Mouse (Mus musculus): Measurements from ENCODE around the gene Copz1. TPM values are rescaled to one million over a fixed set of nuclear protein-coding genes. Genes with fewer than 3 reads are reported as not detected.

The Copz1 gene
- polyA plus RNA-seq, 1 experiment from 2014 or later = 334 TPM

- Histone ChIP-seq H3K36me3 (ENCODE audit: control insufficient read depth, insufficient read depth, low read length) (no peaks in the 10 kb centered on the region), H3K4me1 (ENCODE audit: control insufficient read depth, insufficient read depth, low read length) (peaks cover 94% of the 10 kb centered on the region), H3K27ac (replicated peaks; ENCODE audit: low read depth, low read length) (peak overlapping the region; percentile 98), H3K9ac (ENCODE audit: low read length) (peak overlapping the region; percentile 36), H3K4me2 (ENCODE audit: low read depth, severe bottlenecking) (peak overlapping the region; percentile 41), H3K9me3 (ENCODE audit: control insufficient read depth, low read length) (no peaks in the 10 kb centered on the region), H3K4me3 (ENCODE audit: low read depth, low read length) (peak overlapping the region; percentile 12; the same call in 1 of the 2 replicates), H3K27me3 (ENCODE audit: control insufficient read depth, insufficient read depth, low read length) (no peaks in the 10 kb centered on the region)
- DNase-seq (ENCODE audit: low spot score) (peak; percentile 80), ATAC-seq (ENCODE audit: insufficient number of reproducible peaks, low FRiP score, low TSS enrichment, low read depth) (no peak)
- under 1% methylated on average over 18 of the region's 18 CpGs for WGBS
These were observed 27.6 kb downstream of the Copz1 start for GRCm38 (mm10) chr15:103300067-103300471.

GRCm38 (mm10) chr15:103300560-103300959, 28.0 kb downstream of the Copz1 start:
- peak overlapping the region; percentile 98 for H3K27ac ChIP-seq (replicated peaks; ENCODE audit: low read depth, low read length)
- H3K4me3 ChIP-seq (ENCODE audit: low read depth, low read length) = peak overlapping the region; percentile 12; the same call in 1 of the 2 replicates
- H3K4me2 ChIP-seq (ENCODE audit: low read depth, severe bottlenecking) = peak overlapping the region; percentile 41
- no peaks in the 10 kb centered on the region for H3K9me3 ChIP-seq (ENCODE audit: control insufficient read depth, low read length)
- DNase-seq (ENCODE audit: low spot score) (peak; percentile 63), ATAC-seq (ENCODE audit: insufficient number of reproducible peaks, low FRiP score, low TSS enrichment, low read depth) (no peak)
- H3K4me1 ChIP-seq (ENCODE audit: control insufficient read depth, insufficient read depth, low read length) = peaks cover 89% of the 10 kb centered on the region
- 3% methylated on average over 2 of the region's 2 CpGs for WGBS
- H3K27me3 ChIP-seq (ENCODE audit: control insufficient read depth, insufficient read depth, low read length) = no peaks in the 10 kb centered on the region
- H3K36me3 ChIP-seq (ENCODE audit: control insufficient read depth, insufficient read depth, low read length) = no peaks in the 10 kb centered on the region
- peak overlapping the region; percentile 47; the same call in 1 of the 2 replicates for H3K9ac ChIP-seq (ENCODE audit: low read length)

- 6% methylated on average over 2 of the region's 2 CpGs for WGBS
- Histone ChIP-seq H3K27me3 (ENCODE audit: control insufficient read depth, insufficient read depth, low read length) (no peaks in the 10 kb centered on the region), H3K36me3 (ENCODE audit: control insufficient read depth, insufficient read depth, low read length) (no peaks in the 10 kb centered on the region), H3K4me3 (ENCODE audit: low read depth, low read length) (no peak overlapping the region), H3K4me2 (ENCODE audit: low read depth, severe bottlenecking) (peak overlapping the region; percentile 41; the same call in 1 of the 2 replicates), H3K9me3 (ENCODE audit: control insufficient read depth, low read length) (no peaks in the 10 kb centered on the region), H3K4me1 (ENCODE audit: control insufficient read depth, insufficient read depth, low read length) (peaks cover 89% of the 10 kb centered on the region), H3K9ac (ENCODE audit: low read length) (peak overlapping the region; percentile 47; the same call in 1 of the 2 replicates), H3K27ac (replicated peaks; ENCODE audit: low read depth, low read length) (peak overlapping the region; percentile 98)
- DNase-seq (ENCODE audit: low spot score) (peak; percentile 82), ATAC-seq (ENCODE audit: insufficient number of reproducible peaks, low FRiP score, low TSS enrichment, low read depth) (no peak)
These were observed 28.5 kb downstream of the Copz1 start for GRCm38 (mm10) chr15:103301046-103301445.

GRCm38 (mm10) chr15:103301547-103302340, 29.2 kb downstream of the Copz1 start:
- ATAC-seq (ENCODE audit: insufficient number of reproducible peaks, low FRiP score, low TSS enrichment, low read depth) (no peak), DNase-seq (ENCODE audit: low spot score) (peak; percentile 63)
- 5% methylated on average over 5 of the region's 5 CpGs for WGBS
- Histone ChIP-seq H3K4me1 (ENCODE audit: control insufficient read depth, insufficient read depth, low read length) (peaks cover 88% of the 10 kb centered on the region), H3K27me3 (ENCODE audit: control insufficient read depth, insufficient read depth, low read length) (no peaks in the 10 kb centered on the region), H3K4me2 (ENCODE audit: low read depth, severe bottlenecking) (peak overlapping the region; percentile 29), H3K9me3 (ENCODE audit: control insufficient read depth, low read length) (no peaks in the 10 kb centered on the region), H3K36me3 (ENCODE audit: control insufficient read depth, insufficient read depth, low read length) (no peaks in the 10 kb centered on the region), H3K9ac (ENCODE audit: low read length) (peak overlapping the region; percentile 43; the same call in 1 of the 2 replicates), H3K4me3 (ENCODE audit: low read depth, low read length) (no peak overlapping the region), H3K27ac (replicated peaks; ENCODE audit: low read depth, low read length) (peak overlapping the region; percentile 98)

- 0 out of 2 replicates have a peak, but pooled peaks have one; percentile 22 for ATAC-seq (ENCODE audit: insufficient number of reproducible peaks, low FRiP score, low TSS enrichment, low read depth)
- Histone ChIP-seq H3K9ac (ENCODE audit: low read length) (peak overlapping the region; percentile 39; the same call in 1 of the 2 replicates), H3K4me1 (ENCODE audit: control insufficient read depth, insufficient read depth, low read length) (peaks cover 85% of the 10 kb centered on the region), H3K9me3 (ENCODE audit: control insufficient read depth, low read length) (no peaks in the 10 kb centered on the region), H3K36me3 (ENCODE audit: control insufficient read depth, insufficient read depth, low read length) (no peaks in the 10 kb centered on the region), H3K27ac (replicated peaks; ENCODE audit: low read depth, low read length) (peak overlapping the region; percentile 98), H3K4me3 (ENCODE audit: low read depth, low read length) (no peak overlapping the region), H3K4me2 (ENCODE audit: low read depth, severe bottlenecking) (0 out of 2 replicates have a peak overlapping the region, but pooled peaks have one; percentile 3), H3K27me3 (ENCODE audit: control insufficient read depth, insufficient read depth, low read length) (no peaks in the 10 kb centered on the region)
- DNase-seq (ENCODE audit: low spot score) = peak; percentile 82
- WGBS = 4% methylated on average over 6 of the region's 6 CpGs
These were observed 30.0 kb downstream of the Copz1 start for GRCm38 (mm10) chr15:103302341-103303021.

GRCm38 (mm10) chr15:103303916-103304615, 31.6 kb downstream of the Copz1 start:
- ATAC-seq (ENCODE audit: insufficient number of reproducible peaks, low FRiP score, low TSS enrichment, low read depth) = no peak
- Histone ChIP-seq H3K4me3 (ENCODE audit: low read depth, low read length) (peak overlapping the region; percentile 22), H3K27me3 (ENCODE audit: control insufficient read depth, insufficient read depth, low read length) (no peaks in the 10 kb centered on the region), H3K4me1 (ENCODE audit: control insufficient read depth, insufficient read depth, low read length) (peaks cover 72% of the 10 kb centered on the region), H3K9me3 (ENCODE audit: control insufficient read depth, low read length) (no peaks in the 10 kb centered on the region), H3K9ac (ENCODE audit: low read length) (peak overlapping the region; percentile 72), H3K27ac (replicated peaks; ENCODE audit: low read depth, low read length) (peak overlapping the region; percentile 98), H3K4me2 (ENCODE audit: low read depth, severe bottlenecking) (peak overlapping the region; percentile 66), H3K36me3 (ENCODE audit: control insufficient read depth, insufficient read depth, low read length) (no peaks in the 10 kb centered on the region)
- 2% methylated on average over 8 of the region's 8 CpGs for WGBS
- DNase-seq (ENCODE audit: low spot score) = peak; percentile 42

- under 1% methylated on average over 9 of the region's 9 CpGs for WGBS
- no peaks in the 10 kb centered on the region for H3K36me3 ChIP-seq (ENCODE audit: control insufficient read depth, insufficient read depth, low read length)
- H3K27ac ChIP-seq (replicated peaks; ENCODE audit: low read depth, low read length) = peak overlapping the region; percentile 98
- H3K4me2 ChIP-seq (ENCODE audit: low read depth, severe bottlenecking) = peak overlapping the region; percentile 66
- ATAC-seq (ENCODE audit: insufficient number of reproducible peaks, low FRiP score, low TSS enrichment, low read depth) (peak; percentile 11; the same call in 1 of the 2 replicates), DNase-seq (ENCODE audit: low spot score) (no peak)
- H3K9ac ChIP-seq (ENCODE audit: low read length) = peak overlapping the region; percentile 72
- H3K9me3 ChIP-seq (ENCODE audit: control insufficient read depth, low read length) = no peaks in the 10 kb centered on the region
- H3K4me1 ChIP-seq (ENCODE audit: control insufficient read depth, insufficient read depth, low read length) = peaks cover 66% of the 10 kb centered on the region
- H3K27me3 ChIP-seq (ENCODE audit: control insufficient read depth, insufficient read depth, low read length) = no peaks in the 10 kb centered on the region
- H3K4me3 ChIP-seq (ENCODE audit: low read depth, low read length) = peak overlapping the region; percentile 22
These were observed 32.1 kb downstream of the Copz1 start for GRCm38 (mm10) chr15:103304616-103304969.
